Mouse (Mus musculus) testis, adult 2 months (tissue): ENCODE measurements at regions not wholly inside any gene's neighbourhood (a gene's known extent, or its start where the extent isn't known, plus 50 kb on each side); places are given as distances from the start of the nearest gene placed in this dataset.

ENCODE experiments used
- CTCF ChIP-seq: fragments of 200-500 bp; IDR thresholded peaks from 2 replicates; pipeline ENCODE4 v1.5.1; 2012; ENCODE audit warnings: low read depth, mild to moderate bottlenecking, inconsistent platforms, low read length, moderate library complexity; ENCODE audit not compliant: control insufficient read depth, insufficient read depth, insufficient replicate concordance
- POLR2A ChIP-seq: fragments of 200-500 bp; IDR thresholded peaks from 2 replicates; pipeline ENCODE4 v1.6.1; 2012; ENCODE audit warnings: low read depth, mild to moderate bottlenecking, inconsistent platforms, low read length, moderate library complexity; ENCODE audit not compliant: control insufficient read depth

- TF ChIP-seq POLR2A (no peak), CTCF (no peak)
These were observed 97.7 kb downstream of the Fam43a start for GRCm38 (mm10) chr16:30697209-30697608.
